Comparison of ENCODE assay signal across 13 mouse cellular contexts in genomic region chr8:120036111-120036510, GRCm38 (mm10). TPM values are rescaled to one million over a fixed set of nuclear protein-coding genes. Genes with fewer than 3 reads are reported as not detected.
A peak's percentile ranks its signal among the peaks of the same experiment; 100 is the strongest.
DNase-seq lines count a peak whose midpoint lies in the region; ATAC-seq lines count a peak whose summit lies in the region.
"Had no signal": no experiment of that assay in that cellular context is flagged by ENCODE, and none has a peak within 500 bp of the region (broad histone marks: within the 10 kb centered on the region; RNA-seq: fewer than 3 reads in every experiment).

No protein-coding gene starts in this region.

- no peaks in the 10 kb centered on the region for H3K9me3 ChIP-seq in embryonic facial prominence, embryonic 14.5 days (ENCODE audit: control insufficient read depth, low read length)
- H3K9me3 ChIP-seq: hindbrain, embryonic 12.5 days; kidney, embryonic 15.5 days had no signal

- peak; percentile 31; the same call in 1 of the 2 replicates for ATAC-seq in frontal cortex, adult (ENCODE audit: low TSS enrichment)
- ATAC-seq in embryonic facial prominence, embryonic 14.5 days (ENCODE audit: low read depth) = no peak
- ATAC-seq in inflammation-experienced regulatory T-cells, adult 6 months = no peak

- H3K9ac ChIP-seq in embryonic facial prominence, embryonic 14.5 days (ENCODE audit: low read depth, low read length) = no peak overlapping the region
- H3K9ac ChIP-seq: hindbrain, embryonic 12.5 days; kidney, embryonic 15.5 days had no signal

- no peak overlapping the region for H3K4me3 ChIP-seq in embryonic facial prominence, embryonic 14.5 days (ENCODE audit: low read depth, low read length)
- H3K4me3 ChIP-seq: hindbrain, embryonic 12.5 days; kidney, embryonic 15.5 days had no signal

- H3K27ac ChIP-seq in embryonic facial prominence, embryonic 14.5 days (replicated peaks; ENCODE audit: low read depth, low read length) = no peak overlapping the region
- H3K27ac ChIP-seq: hindbrain, embryonic 12.5 days; kidney, embryonic 15.5 days; macrophage had no signal

- WGBS in embryonic facial prominence, embryonic 14.5 days = 8% methylated on average over 9 of the region's 9 CpGs

- no peak overlapping the region for H3K4me2 ChIP-seq in embryonic facial prominence, embryonic 14.5 days (ENCODE audit: low read depth, low read length)
- H3K4me2 ChIP-seq: hindbrain, embryonic 12.5 days; kidney, embryonic 15.5 days; liver, embryonic 11.5 days had no signal

- H3K27me3 ChIP-seq in embryonic facial prominence, embryonic 14.5 days (replicated peaks; ENCODE audit: control insufficient read depth, insufficient read depth, low read length) = no peaks in the 10 kb centered on the region
- H3K27me3 ChIP-seq: hindbrain, embryonic 12.5 days had no signal

- H3K36me3 ChIP-seq in embryonic facial prominence, embryonic 14.5 days (ENCODE audit: control insufficient read depth, insufficient read depth, low read length) = no peaks in the 10 kb centered on the region
- H3K36me3 ChIP-seq: hindbrain, embryonic 12.5 days; kidney, embryonic 15.5 days had no signal

- no peak for DNase-seq in frontal cortex, postnatal 10 days (ENCODE audit: low spot score in 2 of 2)
- peak; percentile 20 for DNase-seq in lung, postnatal 36 days
- no peak for DNase-seq in lung, postnatal 10 days
- DNase-seq in embryonic facial prominence, embryonic 14.5 days (ENCODE audit: low spot score) = peak; percentile 44
- peak; percentile 77 for DNase-seq in skeletal muscle tissue, adult 2 months (ENCODE audit: low read depth, low spot score)
- no peak for DNase-seq in ovary, postnatal 36 days (ENCODE audit: low spot score)
- DNase-seq: thymus, adult 2 months had no signal

- H3K4me1 ChIP-seq in embryonic facial prominence, embryonic 14.5 days (ENCODE audit: control insufficient read depth, insufficient read depth, low read length) = peaks cover 9% of the 10 kb centered on the region

RNA-seq across cellular contexts. Expression of gene Crispld2, which starts 43.9 kb away (rescaled TPM):
- 4.9 and 5.6 TPM in 2 replicates for polyA plus RNA-seq in embryonic facial prominence, embryonic 14.5 days (2014; fragmentation: Nextera tagmentation; extraction: Ambion mirVana)
- under 1 TPM in 1 of 3 experiments, not detected in 2; 0.34 TPM for polyA plus RNA-seq in inflammation-experienced regulatory T-cells, adult 6 months (2017; shearing (Covaris generic))

Comparison
In these comparisons a context has a peak if more than half of its experiments do, and no peak if none do; other contexts are left out.
1. DNase-seq: peak in lung, postnatal 36 days (single experiment), embryonic facial prominence, embryonic 14.5 days (single experiment) and skeletal muscle tissue, adult 2 months (single experiment); none in frontal cortex, postnatal 10 days (0 of 2), lung, postnatal 10 days (single experiment) and ovary, postnatal 36 days (single experiment).